Mouse (Mus musculus) spleen, adult 2 months (tissue): ENCODE results near the gene Marveld3.

Experiments used
- CTCF ChIP-seq: fragments of 200-500 bp; IDR thresholded peaks from 2 replicates; pipeline ENCODE4 v1.5.1; 2011; ENCODE audit warnings: mild to moderate bottlenecking, inconsistent platforms; ENCODE audit not compliant: insufficient read depth, insufficient read length, insufficient replicate concordance; ENCODE audit errors: extremely low read depth
- POLR2A ChIP-seq: fragments of 200-500 bp; IDR thresholded peaks from 2 replicates; pipeline ENCODE4 v1.6.1; 2011; ENCODE audit warnings: low read depth, low read length, inconsistent platforms

DNA sequence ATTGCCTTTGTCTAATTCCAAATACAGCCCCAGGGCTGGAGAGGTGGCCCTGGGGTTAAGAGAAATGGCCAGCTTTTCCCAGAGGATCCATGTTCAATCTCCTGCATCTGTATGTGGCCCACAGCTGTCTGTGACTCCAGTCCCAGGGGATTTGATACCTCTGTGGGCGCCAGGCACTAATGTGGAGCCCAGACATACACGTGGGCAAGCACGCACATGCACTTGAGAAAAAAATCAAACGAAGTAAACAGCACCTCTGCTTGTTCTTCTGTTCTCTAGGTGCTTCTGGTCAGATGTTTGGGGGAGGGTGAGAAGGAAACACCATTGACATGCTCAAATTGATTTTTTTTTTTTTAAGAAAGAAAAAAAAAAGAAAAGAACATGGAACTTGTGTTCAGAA lies 2.1 kb upstream of the Marveld3 start:
- TF ChIP-seq POLR2A (no peak), CTCF (no peak)
